19 mouse cellular contexts compared by ENCODE assay signal in genomic region chr2:35338036-35338435, GRCm38 (mm10). TPM values are rescaled to one million over a fixed set of nuclear protein-coding genes. Genes with fewer than 3 reads are reported as not detected.
A peak's percentile ranks its signal among the peaks of the same experiment; 100 is the strongest.
DNase-seq lines count a peak whose midpoint lies in the region; ATAC-seq and TF ChIP-seq lines count a peak whose summit lies in the region.
"Had no signal": no experiment of that assay in that cellular context is flagged by ENCODE, and none has a peak within 500 bp of the region (broad histone marks: within the 10 kb centered on the region; RNA-seq: fewer than 3 reads in every experiment).

No protein-coding gene starts in this region.

- WGBS in heart, embryonic 16.5 days, result 74% methylated on average over 1 of the region's 1 CpGs
- 55% methylated on average over 1 of the region's 1 CpGs for WGBS in lung, postnatal 0 days
- 54% methylated on average over 1 of the region's 1 CpGs for WGBS in liver, embryonic 16.5 days (ENCODE audit: insufficient replicate concordance)
- 80% methylated on average over 1 of the region's 1 CpGs for WGBS in hindbrain, postnatal 0 days

- H3K9ac ChIP-seq in heart, embryonic 16.5 days (ENCODE audit: low read length), result no peak overlapping the region
- no peak overlapping the region for H3K9ac ChIP-seq in lung, postnatal 0 days (replicated peaks; ENCODE audit: low read depth)
- H3K9ac ChIP-seq in liver, embryonic 16.5 days (ENCODE audit: low read depth, low read length), result no peak overlapping the region
- H3K9ac ChIP-seq in hindbrain, postnatal 0 days (replicated peaks; ENCODE audit: low read length), result no peak overlapping the region
- H3K9ac ChIP-seq: hindbrain, embryonic 13.5 days; midbrain, embryonic 12.5 days had no signal

- no peak for TF ChIP-seq CTCF in lung, postnatal 0 days (IDR thresholded peaks at IDR 0.05)
- TF ChIP-seq CTCF in hindbrain, postnatal 0 days (IDR thresholded peaks at IDR 0.05; ENCODE audit: low read depth), result no peak

- H3K9me3 ChIP-seq in heart, embryonic 16.5 days (replicated peaks; ENCODE audit: control insufficient read depth, low read length), result no peaks in the 10 kb centered on the region
- no peaks in the 10 kb centered on the region for H3K9me3 ChIP-seq in lung, postnatal 0 days (ENCODE audit: low read length)
- no peaks in the 10 kb centered on the region for H3K9me3 ChIP-seq in liver, embryonic 16.5 days (replicated peaks; ENCODE audit: control insufficient read depth, low read length)
- H3K9me3 ChIP-seq in hindbrain, postnatal 0 days (ENCODE audit: low read length), result no peaks in the 10 kb centered on the region; the same call in 1 of the 2 replicates
- H3K9me3 ChIP-seq: G1E; heart, embryonic 13.5 days; hindbrain, embryonic 13.5 days; midbrain, embryonic 12.5 days had no signal

- no peak for ATAC-seq in heart, embryonic 16.5 days (replicated peaks; ENCODE audit: extremely low read depth, insufficient read depth, low FRiP score)
- ATAC-seq in lung, postnatal 0 days, result no peak
- ATAC-seq in liver, embryonic 16.5 days (ENCODE audit: low read depth), result no peak
- ATAC-seq in erythroid progenitor cell, adult 5-6 weeks (replicated peaks; ENCODE audit: low FRiP score, poor library complexity, severe bottlenecking), result no peak
- ATAC-seq in hindbrain, postnatal 0 days, result no peak

- intact Hi-C loops in heart, postnatal 25 days (cut with DNase I), result loop anchor here (5.0 kb wide), 1 partner anchor 136 kb away; the partner anchor contains the start of gene Rab14

- peaks cover 15% of the 10 kb centered on the region for H3K4me1 ChIP-seq in heart, embryonic 16.5 days (ENCODE audit: control insufficient read depth, insufficient read depth, low read length)
- peaks cover 11% of the 10 kb centered on the region for H3K4me1 ChIP-seq in lung, postnatal 0 days (ENCODE audit: insufficient read depth, low read depth, low read length)
- peaks cover 30% of the 10 kb centered on the region for H3K4me1 ChIP-seq in liver, embryonic 16.5 days (ENCODE audit: control insufficient read depth, low read depth, low read length)
- H3K4me1 ChIP-seq in hindbrain, postnatal 0 days (ENCODE audit: insufficient read depth, low read length), result no peaks in the 10 kb centered on the region

- no peak for DNase-seq in heart, postnatal 25 days (ENCODE audit: low spot score)
- no peak for DNase-seq in lung, postnatal 0 days (ENCODE audit: low spot score)
- DNase-seq in lung, postnatal 25 days (ENCODE audit: low spot score), result no peak
- DNase-seq in hindbrain, postnatal 0 days (ENCODE audit: low spot score), result no peak
- DNase-seq: left cerebral cortex, postnatal 4 days; right cerebral cortex, postnatal 4 days; thymus, postnatal 4 days had no signal

- H3K27me3 ChIP-seq in heart, embryonic 16.5 days (ENCODE audit: control insufficient read depth, insufficient read depth, low read length), result no peaks in the 10 kb centered on the region
- no peaks in the 10 kb centered on the region for H3K27me3 ChIP-seq in lung, postnatal 0 days (replicated peaks; ENCODE audit: insufficient read depth, low read length)
- H3K27me3 ChIP-seq in liver, embryonic 16.5 days (ENCODE audit: control insufficient read depth, insufficient read depth, low read depth, low read length), result no peaks in the 10 kb centered on the region
- no peaks in the 10 kb centered on the region for H3K27me3 ChIP-seq in hindbrain, postnatal 0 days (ENCODE audit: insufficient read depth, low read length)
- H3K27me3 ChIP-seq: heart, embryonic 13.5 days had no signal

- H3K4me2 ChIP-seq in heart, embryonic 16.5 days (ENCODE audit: low read depth, low read length), result no peak overlapping the region
- H3K4me2 ChIP-seq in lung, postnatal 0 days (replicated peaks; ENCODE audit: low read depth, low read length), result no peak overlapping the region
- no peak overlapping the region for H3K4me2 ChIP-seq in liver, embryonic 16.5 days (ENCODE audit: low read depth, low read length)
- H3K4me2 ChIP-seq in hindbrain, postnatal 0 days (ENCODE audit: low read depth, low read length), result no peak overlapping the region

- TF ChIP-seq EP300 in lung, postnatal 0 days (IDR thresholded peaks at IDR 0.05), result no peak

- H3K36me3 ChIP-seq in heart, embryonic 16.5 days (ENCODE audit: control insufficient read depth, insufficient read depth), result no peaks in the 10 kb centered on the region
- H3K36me3 ChIP-seq in lung, postnatal 0 days (ENCODE audit: insufficient read depth, low read length), result no peaks in the 10 kb centered on the region
- no peaks in the 10 kb centered on the region; the same call in 1 of the 2 replicates for H3K36me3 ChIP-seq in liver, embryonic 16.5 days (ENCODE audit: control insufficient read depth, insufficient read depth)
- no peaks in the 10 kb centered on the region for H3K36me3 ChIP-seq in hindbrain, postnatal 0 days (ENCODE audit: insufficient read depth, low read length)
- H3K36me3 ChIP-seq: heart, embryonic 13.5 days; hindbrain, embryonic 13.5 days; midbrain, embryonic 12.5 days had no signal

- H3K27ac ChIP-seq in heart, embryonic 16.5 days (ENCODE audit: low read length), result peak overlapping the region; percentile 53; the same call in 1 of the 2 replicates
- peak overlapping the region; percentile 62 for H3K27ac ChIP-seq in lung, postnatal 0 days (ENCODE audit: low read length)
- H3K27ac ChIP-seq in liver, embryonic 16.5 days (ENCODE audit: low read length), result peak overlapping the region; percentile 44; the same call in 1 of the 2 replicates
- no peak overlapping the region for H3K27ac ChIP-seq in hindbrain, postnatal 0 days
- H3K27ac ChIP-seq: hindbrain, embryonic 13.5 days; midbrain, embryonic 12.5 days had no signal

- H3K4me3 ChIP-seq in heart, embryonic 16.5 days (ENCODE audit: low read length), result no peak overlapping the region
- no peak overlapping the region for H3K4me3 ChIP-seq in lung, postnatal 0 days (ENCODE audit: low read depth, low read length)
- no peak overlapping the region for H3K4me3 ChIP-seq in liver, embryonic 16.5 days (ENCODE audit: low read depth, low read length)
- H3K4me3 ChIP-seq in hindbrain, postnatal 0 days (ENCODE audit: low read length), result no peak overlapping the region
- H3K4me3 ChIP-seq: midbrain, embryonic 12.5 days had no signal

RNA-seq across cellular contexts. Expression of gene Stom, which starts 1.3 kb away (rescaled TPM):
- 61.1 and 64.2 TPM in 2 replicates for polyA plus RNA-seq in heart, embryonic 16.5 days (2015; fragmentation: Nextera tagmentation; extraction: Ambion mirVana)
- total RNA-seq in heart, postnatal 25 days (2021), result 10 to 100 TPM; 64.4 to 68.1 TPM
- 76.9 and 86.2 TPM in 2 replicates for polyA plus RNA-seq in lung, postnatal 0 days (2015; fragmentation: Nextera tagmentation; extraction: Ambion mirVana)
- polyA plus RNA-seq in liver, embryonic 16.5 days (2015; fragmentation: Nextera tagmentation; extraction: Ambion mirVana), result 181 and 189 TPM in 2 replicates
- 563 and 590 TPM in 2 replicates for total RNA-seq in erythroid progenitor cell, adult 5-6 weeks (2015; ENCODE audit: low replicate concordance)
- 638 and 692 TPM in 2 replicates for total RNA-seq in erythroid progenitor cell, adult 5-6 weeks (2017; ENCODE audit: low replicate concordance)
- total RNA-seq in hindbrain, postnatal 0 days (2014; rRNA removed), result 33.2 and 35.5 TPM in 2 replicates
- polyA plus RNA-seq in hindbrain, postnatal 0 days (2015; fragmentation: Nextera tagmentation; extraction: Ambion mirVana), result 30.8 and 32.1 TPM in 2 replicates

RNA-seq across cellular contexts. Expression of gene 4930568D16Rik, which starts 29.5 kb away (rescaled TPM):
- not detected in 2 replicates for polyA plus RNA-seq in heart, embryonic 16.5 days (2015; fragmentation: Nextera tagmentation; extraction: Ambion mirVana)
- total RNA-seq in heart, postnatal 25 days (2021), result not detected
- not detected in 2 replicates for polyA plus RNA-seq in lung, postnatal 0 days (2015; fragmentation: Nextera tagmentation; extraction: Ambion mirVana)
- polyA plus RNA-seq in liver, embryonic 16.5 days (2015; fragmentation: Nextera tagmentation; extraction: Ambion mirVana), result not detected in 2 replicates
- total RNA-seq in erythroid progenitor cell, adult 5-6 weeks (2015; ENCODE audit: low replicate concordance), result not detected in 2 replicates
- total RNA-seq in erythroid progenitor cell, adult 5-6 weeks (2017; ENCODE audit: low replicate concordance), result not detected in 2 replicates
- total RNA-seq in hindbrain, postnatal 0 days (2014; rRNA removed), result not detected in 2 replicates
- not detected in 2 replicates for polyA plus RNA-seq in hindbrain, postnatal 0 days (2015; fragmentation: Nextera tagmentation; extraction: Ambion mirVana)
- total RNA-seq: adrenal gland, postnatal 14 days; common myeloid progenitor, adult 5-6 weeks; layer of hippocampus, postnatal 10 days; left cerebral cortex, postnatal 4 days had no signal
- polyA plus RNA-seq: forebrain, embryonic 14.5 days; G1E; heart, embryonic 13.5 days; hindbrain, embryonic 13.5 days; lung, embryonic 14.5 days; midbrain, embryonic 12.5 days had no signal

RNA-seq across cellular contexts. Expression of gene 4930402F06Rik, which starts 58.9 kb away (rescaled TPM):
- polyA plus RNA-seq in heart, embryonic 16.5 days (2015; fragmentation: Nextera tagmentation; extraction: Ambion mirVana), result not detected in 2 replicates
- not detected for total RNA-seq in heart, postnatal 25 days (2021)
- not detected in 2 replicates for polyA plus RNA-seq in lung, postnatal 0 days (2015; fragmentation: Nextera tagmentation; extraction: Ambion mirVana)
- polyA plus RNA-seq in liver, embryonic 16.5 days (2015; fragmentation: Nextera tagmentation; extraction: Ambion mirVana), result not detected in 2 replicates
- not detected in 2 replicates for total RNA-seq in erythroid progenitor cell, adult 5-6 weeks (2015; ENCODE audit: low replicate concordance)
- total RNA-seq in erythroid progenitor cell, adult 5-6 weeks (2017; ENCODE audit: low replicate concordance), result not detected in 2 replicates
- not detected in 2 replicates for total RNA-seq in hindbrain, postnatal 0 days (2014; rRNA removed)
- polyA plus RNA-seq in hindbrain, postnatal 0 days (2015; fragmentation: Nextera tagmentation; extraction: Ambion mirVana), result not detected in 2 replicates
- total RNA-seq: adrenal gland, postnatal 14 days; common myeloid progenitor, adult 5-6 weeks; G1E; layer of hippocampus, postnatal 10 days; left cerebral cortex, postnatal 4 days had no signal
- polyA plus RNA-seq: forebrain, embryonic 14.5 days; G1E; heart, embryonic 13.5 days; hindbrain, embryonic 13.5 days; lung, embryonic 14.5 days; midbrain, embryonic 12.5 days had no signal
